Mouse (Mus musculus): ENCODE results near the gene Esd. TPM values are rescaled to one million over a fixed set of nuclear protein-coding genes. Genes with fewer than 3 reads are reported as not detected.
A peak's percentile ranks its signal among the peaks of the same experiment; 100 is the strongest.

The Esd gene
- polyA plus RNA-seq, 1 experiment, result 122 TPM

- DNase-seq (ENCODE audit: low read depth), result no peak
- TF ChIP-seq POLR2A (IDR thresholded peaks at IDR 0.05; ENCODE audit: borderline replicate concordance, extremely low read depth, insufficient read depth, insufficient read length, poor library complexity, severe bottlenecking), result no peak
- no peak for TF ChIP-seq CTCF (IDR thresholded peaks at IDR 0.05; ENCODE audit: borderline replicate concordance, extremely low read depth, insufficient read depth, insufficient read length)
Measured at GRCm38 (mm10) chr14:74735471-74735870, 3.4 kb downstream of the Esd start.

GRCm38 (mm10) chr14:74736850-74737249 is 4.8 kb downstream of the Esd start:
- TF ChIP-seq POLR2A (IDR thresholded peaks at IDR 0.05; ENCODE audit: borderline replicate concordance, extremely low read depth, insufficient read depth, insufficient read length, poor library complexity, severe bottlenecking) (no peak), CTCF (IDR thresholded peaks at IDR 0.05; ENCODE audit: borderline replicate concordance, extremely low read depth, insufficient read depth, insufficient read length) (no peak)

GRCm38 (mm10) chr14:74764191-74764918 is 32.3 kb downstream of the Esd start:
- no peak for TF ChIP-seq POLR2A (IDR thresholded peaks at IDR 0.05; ENCODE audit: borderline replicate concordance, extremely low read depth, insufficient read depth, insufficient read length, poor library complexity, severe bottlenecking)
- TF ChIP-seq CTCF (IDR thresholded peaks at IDR 0.05; ENCODE audit: borderline replicate concordance, extremely low read depth, insufficient read depth, insufficient read length), result peak; percentile 89
- DNase-seq (ENCODE audit: low read depth), result peak; percentile 72

More at GRCm38 (mm10) chr14:74736850-74737249, 4.8 kb downstream of the Esd start:
- DNase-seq (ENCODE audit: low read depth), result no peak

GRCm38 (mm10) chr14:74767892-74768291 is 35.8 kb downstream of the Esd start:
- DNase-seq (ENCODE audit: low read depth), result peak; percentile 65
- TF ChIP-seq CTCF (IDR thresholded peaks at IDR 0.05; ENCODE audit: borderline replicate concordance, extremely low read depth, insufficient read depth, insufficient read length), result no peak
- no peak for TF ChIP-seq POLR2A (IDR thresholded peaks at IDR 0.05; ENCODE audit: borderline replicate concordance, extremely low read depth, insufficient read depth, insufficient read length, poor library complexity, severe bottlenecking)

GRCm38 (mm10) chr14:74774046-74774619 is 42.0 kb downstream of the Esd start:
- TF ChIP-seq POLR2A (IDR thresholded peaks at IDR 0.05; ENCODE audit: borderline replicate concordance, extremely low read depth, insufficient read depth, insufficient read length, poor library complexity, severe bottlenecking), result no peak
- no peak for TF ChIP-seq CTCF (IDR thresholded peaks at IDR 0.05; ENCODE audit: borderline replicate concordance, extremely low read depth, insufficient read depth, insufficient read length)
- DNase-seq (ENCODE audit: low read depth), result peak; percentile 60

- TF ChIP-seq POLR2A (IDR thresholded peaks at IDR 0.05; ENCODE audit: borderline replicate concordance, extremely low read depth, insufficient read depth, insufficient read length, poor library complexity, severe bottlenecking) (no peak), CTCF (IDR thresholded peaks at IDR 0.05; ENCODE audit: borderline replicate concordance, extremely low read depth, insufficient read depth, insufficient read length) (no peak)
Measured at GRCm38 (mm10) chr14:74784243-74784934, 52.3 kb downstream of the Esd start.

GRCm38 (mm10) chr14:74787717-74788116 is 55.6 kb downstream of the Esd start:
- no peak for DNase-seq (ENCODE audit: low read depth)
- TF ChIP-seq CTCF (IDR thresholded peaks at IDR 0.05; ENCODE audit: borderline replicate concordance, extremely low read depth, insufficient read depth, insufficient read length), result no peak
- TF ChIP-seq POLR2A (IDR thresholded peaks at IDR 0.05; ENCODE audit: borderline replicate concordance, extremely low read depth, insufficient read depth, insufficient read length, poor library complexity, severe bottlenecking), result no peak

More at GRCm38 (mm10) chr14:74784243-74784934, 52.3 kb downstream of the Esd start:
- no peak for DNase-seq (ENCODE audit: low read depth)

GRCm38 (mm10) chr14:74788766-74789165 is 56.7 kb downstream of the Esd start:
- peak; percentile 35 for DNase-seq (ENCODE audit: low read depth)
- TF ChIP-seq POLR2A (IDR thresholded peaks at IDR 0.05; ENCODE audit: borderline replicate concordance, extremely low read depth, insufficient read depth, insufficient read length, poor library complexity, severe bottlenecking), result no peak
- peak; percentile 38; the same call in 1 of the 2 replicates for TF ChIP-seq CTCF (IDR thresholded peaks at IDR 0.05; ENCODE audit: borderline replicate concordance, extremely low read depth, insufficient read depth, insufficient read length)

- TF ChIP-seq POLR2A (IDR thresholded peaks at IDR 0.05; ENCODE audit: borderline replicate concordance, extremely low read depth, insufficient read depth, insufficient read length, poor library complexity, severe bottlenecking) (no peak), CTCF (IDR thresholded peaks at IDR 0.05; ENCODE audit: borderline replicate concordance, extremely low read depth, insufficient read depth, insufficient read length) (no peak)
- DNase-seq (ENCODE audit: low read depth), result no peak
Measured at GRCm38 (mm10) chr14:74790535-74790934, 58.4 kb downstream of the Esd start.

GRCm38 (mm10) chr14:74792793-74793192 is 60.7 kb downstream of the Esd start:
- no peak for DNase-seq (ENCODE audit: low read depth)
- TF ChIP-seq POLR2A (IDR thresholded peaks at IDR 0.05; ENCODE audit: borderline replicate concordance, extremely low read depth, insufficient read depth, insufficient read length, poor library complexity, severe bottlenecking) (no peak), CTCF (IDR thresholded peaks at IDR 0.05; ENCODE audit: borderline replicate concordance, extremely low read depth, insufficient read depth, insufficient read length) (no peak)

GRCm38 (mm10) chr14:74794931-74795330 is 62.8 kb downstream of the Esd start:
- DNase-seq (ENCODE audit: low read depth), result no peak
- no peak for TF ChIP-seq POLR2A (IDR thresholded peaks at IDR 0.05; ENCODE audit: borderline replicate concordance, extremely low read depth, insufficient read depth, insufficient read length, poor library complexity, severe bottlenecking)
- TF ChIP-seq CTCF (IDR thresholded peaks at IDR 0.05; ENCODE audit: borderline replicate concordance, extremely low read depth, insufficient read depth, insufficient read length), result no peak

All from brain, embryonic 14.5 days (tissue).